Mouse (Mus musculus) C2C12 (cell line): ENCODE measurements around the gene Epha4.

ENCODE experiments used
- CEBPB ChIP-seq: IDR thresholded peaks from one replicate; pipeline ENCODE4 v1.6.1; 2011; ENCODE audit warnings: low read depth, mild to moderate bottlenecking, control low read depth, moderate library complexity
- CTCF ChIP-seq: IDR thresholded peaks from one replicate; pipeline ENCODE4 v1.5.1; 2011; ENCODE audit not compliant: control insufficient read depth, insufficient read depth, insufficient read length
- FOSL1 ChIP-seq: IDR thresholded peaks from one replicate; pipeline ENCODE4 v1.8.0; 2011; ENCODE audit warnings: mild to moderate bottlenecking, low read length; ENCODE audit not compliant: poor library complexity, insufficient read depth, severe bottlenecking
- MAX ChIP-seq: IDR thresholded peaks from one replicate; pipeline ENCODE4 v1.6.1; 2011; ENCODE audit warnings: mild to moderate bottlenecking, control low read depth
- MYOD1 ChIP-seq: IDR thresholded peaks from one replicate; pipeline ENCODE4 v1.6.1; 2011; ENCODE audit warnings: low read depth; ENCODE audit not compliant: control insufficient read depth, insufficient read length
- MYOG ChIP-seq: IDR thresholded peaks from one replicate; pipeline ENCODE4 v1.6.1; 2011; ENCODE audit not compliant: control insufficient read depth, insufficient read length; ENCODE audit errors: extremely low read depth
- USF1 ChIP-seq: IDR thresholded peaks from one replicate; pipeline ENCODE4 v1.6.1; 2011; ENCODE audit warnings: low read depth, mild to moderate bottlenecking, control low read depth, moderate library complexity

GRCm38 (mm10) chr1:77411222-77411621 is 103.7 kb downstream of the Epha4 start:
- TF ChIP-seq MAX, result no peak
- no peak for TF ChIP-seq CTCF
- no peak for TF ChIP-seq USF1
- TF ChIP-seq MYOD1, result no peak
- TF ChIP-seq FOSL1, result no peak
- no peak for TF ChIP-seq CEBPB
- TF ChIP-seq MYOG, result no peak
